Mouse (Mus musculus): ENCODE measurements at regions not wholly inside any gene's neighbourhood (a gene's known extent, or its start where the extent isn't known, plus 50 kb on each side); places are given as distances from the start of the nearest gene placed in this dataset.

- DNase-seq, result no peak
Measured at GRCm38 (mm10) chr1:128669241-128669666, 77.2 kb upstream of the Cxcr4 start.

GRCm38 (mm10) chr1:128668718-128669117 lies 76.6 kb upstream of the Cxcr4 start:
- DNase-seq, result no peak

GRCm38 (mm10) chr1:128667121-128667762 lies 75.1 kb upstream of the Cxcr4 start:
- DNase-seq, result no peak

GRCm38 (mm10) chr1:128663207-128663606 lies 71.1 kb upstream of the Cxcr4 start:
- DNase-seq, result no peak

- no peak for DNase-seq
Measured at GRCm38 (mm10) chr1:128659857-128660256, 67.8 kb upstream of the Cxcr4 start.

GRCm38 (mm10) chr1:128658802-128659201 lies 66.7 kb upstream of the Cxcr4 start:
- DNase-seq, result no peak

- no peak for DNase-seq
Measured at GRCm38 (mm10) chr1:128654099-128654862, 62.2 kb upstream of the Cxcr4 start.

- no peak for DNase-seq
Measured at GRCm38 (mm10) chr1:128650596-128650995, 58.5 kb upstream of the Cxcr4 start.

GRCm38 (mm10) chr1:128649490-128650178 lies 57.5 kb upstream of the Cxcr4 start:
- no peak for DNase-seq

- DNase-seq, result no peak
Measured at GRCm38 (mm10) chr1:128643316-128643776, 51.3 kb upstream of the Cxcr4 start.

GRCm38 (mm10) chr1:128642212-128642611 lies 50.1 kb upstream of the Cxcr4 start:
- DNase-seq, result no peak
